Mouse (Mus musculus) fibroblast of lung, adult 2 months (primary cell): ENCODE results near the gene Xpa.
A peak's percentile ranks its signal among the peaks of the same experiment; 100 is the strongest.
"Not testable (repeated sequence)": the region's sequence is repeated elsewhere in the genome, so short reads cannot be mapped to it uniquely, and the experiment has no call there.

Experiments used
- DNase-seq: peaks from one replicate; pipeline ENCODE4 v3.0.0-alpha.2; 2011; ENCODE audit warnings: low read depth

Gene Xpa

DNA sequence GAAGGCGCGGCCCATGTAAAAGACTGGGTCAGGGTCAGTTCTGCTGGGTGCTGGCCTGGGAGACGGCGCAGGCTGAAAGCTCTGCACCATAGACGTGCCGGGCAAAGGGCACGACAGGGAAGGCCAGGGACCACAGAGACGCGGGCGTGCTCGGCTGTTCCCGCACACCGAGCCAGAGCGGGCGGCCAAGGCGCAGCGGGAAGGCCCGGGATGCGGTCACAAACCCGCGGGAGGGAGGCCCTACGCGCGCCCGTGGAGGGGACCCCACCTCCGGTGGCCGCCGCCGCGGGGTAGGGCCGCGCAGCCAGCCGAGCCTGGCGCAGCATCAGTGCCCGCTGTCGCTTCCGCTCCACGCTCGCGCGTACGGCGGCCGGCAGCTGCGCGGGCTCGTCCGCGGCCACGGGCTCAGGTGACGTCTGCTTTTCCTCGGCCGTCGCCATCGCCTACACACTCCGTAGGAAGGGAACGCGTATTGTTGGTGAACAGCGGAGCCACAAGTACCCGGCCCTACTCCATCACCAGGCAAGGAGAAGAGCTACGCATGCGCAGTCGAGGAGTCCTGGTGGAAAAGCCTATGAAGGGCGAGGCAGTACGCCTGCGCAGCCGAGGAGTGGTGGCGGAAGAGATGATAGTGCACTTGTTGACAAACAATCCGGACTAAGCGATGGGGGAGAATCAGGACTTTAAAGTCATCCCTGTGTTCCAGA is at the start of gene Xpa:
Xpa (minus strand) TSS at position 531 of the 707 bp plus-strand sequence.
- DNase-seq, result peak; percentile 83

DNA sequence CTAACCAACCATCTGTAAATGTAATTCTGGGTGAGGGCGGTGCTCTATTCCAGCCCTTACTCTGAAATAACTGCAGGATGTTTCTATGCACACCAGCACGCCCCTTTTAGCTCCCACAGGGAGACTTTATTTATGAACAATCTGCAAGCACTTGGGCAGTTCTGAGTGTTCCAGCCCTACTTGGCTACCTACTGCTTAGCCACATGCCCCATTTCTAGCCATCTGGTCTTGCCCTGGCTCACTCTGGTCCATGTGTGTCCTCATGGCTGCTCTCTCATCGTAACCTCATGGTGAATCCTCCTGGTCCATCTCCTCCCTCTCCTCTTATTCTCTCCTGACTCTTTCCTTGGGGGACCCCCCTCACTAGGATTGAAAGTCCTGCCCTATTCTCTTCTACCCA is 39.8 kb upstream of the Xpa start:
- DNase-seq, result no peak

- no peak for DNase-seq
Measured at GRCm38 (mm10) chr4:46234739-46235138, 38.6 kb upstream of the Xpa start.

DNA sequence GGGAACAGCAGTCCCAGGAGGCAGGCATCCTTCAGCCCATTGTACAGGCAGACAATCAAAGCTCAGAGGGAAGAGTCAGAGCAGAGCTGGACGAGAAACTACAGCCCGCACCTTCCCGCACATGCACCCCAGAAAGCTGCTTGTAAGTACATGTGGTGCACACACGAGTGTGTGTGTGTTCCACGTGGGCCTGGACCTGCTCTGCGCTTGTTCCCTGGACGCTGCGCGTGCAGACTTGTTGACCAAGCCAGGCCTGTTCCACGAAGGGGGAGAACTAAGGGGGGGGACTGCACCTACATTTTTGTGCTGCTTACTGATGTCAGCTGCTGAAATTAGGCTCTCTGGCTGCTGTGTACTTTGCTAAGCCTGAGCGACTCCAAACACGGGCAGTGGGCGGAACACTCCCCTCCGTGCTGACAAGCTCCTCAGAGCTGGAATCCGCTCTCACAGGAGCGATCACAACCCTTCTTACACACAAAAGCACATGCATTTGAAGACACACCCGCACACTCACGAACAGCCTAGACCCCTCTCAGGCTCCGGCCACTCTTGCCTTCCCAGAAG is 30.9 kb upstream of the Xpa start:
- no peak for DNase-seq

- DNase-seq, result no peak
Measured at GRCm38 (mm10) chr4:46221090-46221489, 25.0 kb upstream of the Xpa start.

DNA sequence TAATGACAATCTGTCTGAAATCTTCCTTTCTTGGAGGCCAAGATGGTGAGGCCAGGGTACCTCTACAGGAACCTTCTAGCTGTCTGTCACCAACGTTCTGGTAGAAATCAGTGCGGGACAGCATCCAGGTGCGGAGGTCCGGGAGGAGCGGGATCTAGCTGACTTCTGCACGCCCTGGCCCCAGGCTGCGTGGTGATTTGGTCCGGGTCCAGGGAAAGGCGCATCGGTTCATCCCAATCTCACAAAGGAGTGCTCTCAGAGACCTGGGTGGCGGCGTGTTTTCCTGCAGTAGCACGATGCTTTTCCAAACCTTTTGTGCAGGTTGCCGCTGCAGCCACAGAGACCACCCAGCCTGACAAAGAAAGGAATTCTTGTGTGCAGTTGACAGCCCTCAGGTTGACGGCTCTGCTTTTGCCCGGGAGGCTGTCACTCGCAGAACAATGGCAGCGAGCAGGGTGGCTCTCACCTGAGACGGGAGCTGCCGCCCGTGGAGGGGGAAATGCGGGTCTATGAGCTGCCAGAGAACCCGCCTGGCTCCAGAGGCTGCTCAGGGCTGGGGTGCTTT is 6.5 kb upstream of the Xpa start:
- no peak for DNase-seq

- peak; percentile 25 for DNase-seq
Measured at GRCm38 (mm10) chr4:46201834-46202561, 5.9 kb upstream of the Xpa start.

- no peak for DNase-seq
Measured at GRCm38 (mm10) chr4:46198064-46198463, 2.0 kb upstream of the Xpa start.

GRCm38 (mm10) chr4:46196513-46196912 is 402 bp upstream of the Xpa start:
- no peak for DNase-seq

DNA sequence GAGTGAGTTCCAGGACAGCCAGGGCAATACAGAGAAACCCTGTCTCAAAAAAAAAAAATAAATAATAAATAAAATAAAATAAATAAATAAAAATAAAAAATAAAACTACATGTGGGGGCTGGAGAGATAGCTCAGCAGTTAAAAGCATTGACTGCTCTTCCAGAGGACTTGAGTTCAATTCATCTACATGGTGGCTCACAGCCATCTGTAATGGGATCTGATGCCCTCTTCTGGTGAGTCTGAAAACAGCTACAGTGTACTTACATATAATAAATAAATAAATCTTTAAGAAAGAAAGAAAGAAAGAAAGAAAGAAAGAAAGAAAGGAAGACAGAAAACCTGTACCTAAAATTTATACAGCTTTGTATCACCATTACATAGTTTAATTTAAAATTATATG is 4.1 kb downstream of the Xpa start:
- DNase-seq, result not testable (repeated sequence)

- no peak for DNase-seq
Measured at GRCm38 (mm10) chr4:46186466-46186865, 9.6 kb downstream of the Xpa start.

DNA sequence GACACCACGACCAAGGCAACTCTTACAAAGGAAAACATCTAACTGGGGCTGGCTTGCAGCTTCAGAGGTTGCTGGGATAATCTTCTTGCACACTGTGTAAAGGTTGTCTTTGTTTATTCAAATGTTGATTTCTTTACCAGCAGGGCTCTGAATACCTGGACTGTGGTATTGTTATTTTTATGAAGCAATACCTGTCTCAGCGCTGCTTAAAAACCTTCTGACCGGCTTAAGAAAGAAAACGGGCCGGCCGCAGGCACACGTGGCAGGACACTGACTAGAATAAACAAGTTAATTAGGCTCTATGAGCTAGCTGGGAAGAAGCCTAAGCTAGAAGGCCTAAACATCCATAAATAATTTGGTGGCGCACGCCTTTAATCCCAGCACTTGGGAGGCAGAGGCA is 10.2 kb downstream of the Xpa start:
- no peak for DNase-seq

DNA sequence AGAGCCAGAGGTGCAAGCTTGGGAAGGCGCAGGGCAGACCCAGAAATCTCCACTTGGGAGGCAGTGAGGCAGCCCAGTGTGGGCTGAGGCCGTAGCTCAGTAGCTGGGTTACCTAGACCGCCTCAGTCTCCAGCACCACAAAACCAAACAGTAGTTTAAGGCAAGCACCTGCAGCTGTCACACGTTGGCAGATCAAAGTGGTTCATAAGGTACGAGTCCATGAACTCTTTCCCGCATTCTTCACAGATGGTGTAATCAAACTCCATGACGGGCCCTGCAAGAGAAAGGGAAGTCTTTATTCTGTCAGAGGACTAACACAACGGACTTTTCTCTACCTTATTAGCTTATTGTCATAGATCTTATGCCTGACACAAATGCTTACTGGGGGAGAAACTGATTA is 10.7 kb downstream of the Xpa start:
- no peak for DNase-seq

GRCm38 (mm10) chr4:46182181-46182580 is 13.9 kb downstream of the Xpa start:
- no peak for DNase-seq

DNA sequence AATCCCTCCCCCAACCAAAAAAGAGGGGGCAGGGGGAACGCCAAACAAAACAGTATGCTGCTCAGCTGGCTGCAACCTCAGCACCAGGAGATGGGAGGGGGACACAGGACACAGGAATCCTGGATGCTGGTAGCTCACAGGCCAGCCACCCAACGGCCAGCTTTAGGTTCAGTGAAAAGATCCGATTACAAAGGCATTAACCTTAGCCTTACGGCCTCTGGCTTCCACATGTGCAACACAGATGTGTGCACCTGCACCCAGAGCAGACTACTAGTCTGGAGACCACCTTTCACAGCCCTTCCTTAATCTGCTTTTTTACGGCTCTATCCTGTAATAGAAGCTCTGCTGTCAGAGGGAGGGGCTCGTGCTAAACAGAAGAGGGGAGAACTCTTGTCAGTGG is 14.9 kb downstream of the Xpa start:
- DNase-seq, result no peak

DNA sequence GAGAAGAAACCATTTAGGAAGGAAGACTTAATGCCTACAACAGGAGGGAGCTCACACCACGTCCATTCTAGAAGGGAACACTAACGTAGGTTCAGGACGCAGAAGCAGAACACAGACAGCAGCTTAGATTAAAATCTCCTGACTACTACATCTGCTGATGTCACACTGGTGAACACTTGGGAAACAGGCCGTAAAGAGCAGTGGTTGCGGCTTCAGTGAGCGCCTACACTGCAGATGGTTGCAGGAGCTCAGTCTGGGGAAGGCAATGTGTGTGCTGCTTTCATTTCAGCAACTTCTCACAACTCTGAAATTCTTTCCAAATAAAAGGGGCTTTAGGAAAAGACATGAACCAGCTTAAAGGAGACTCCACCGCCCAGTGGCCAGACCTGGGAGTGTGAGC is 18.6 kb downstream of the Xpa start:
- no peak for DNase-seq

DNA sequence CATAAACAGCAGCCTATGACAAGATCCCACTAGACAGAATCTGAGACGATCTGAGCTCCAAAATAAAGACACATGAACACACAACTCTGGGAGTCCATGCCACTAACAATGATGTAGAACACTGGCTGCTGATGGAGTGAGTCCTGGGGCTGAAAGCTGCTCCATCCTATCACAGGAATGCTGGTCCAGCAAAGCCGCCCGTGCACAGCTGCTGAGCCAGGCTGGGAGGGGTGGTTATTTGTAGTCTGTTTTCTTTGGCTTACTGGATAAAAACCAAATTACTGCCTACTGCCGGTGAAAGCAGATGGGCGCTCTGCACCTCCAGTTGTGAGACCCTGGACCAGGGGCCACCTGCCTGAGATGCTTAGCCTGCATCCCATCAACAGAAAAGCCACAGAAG is 19.1 kb downstream of the Xpa start:
- DNase-seq, result no peak

DNA sequence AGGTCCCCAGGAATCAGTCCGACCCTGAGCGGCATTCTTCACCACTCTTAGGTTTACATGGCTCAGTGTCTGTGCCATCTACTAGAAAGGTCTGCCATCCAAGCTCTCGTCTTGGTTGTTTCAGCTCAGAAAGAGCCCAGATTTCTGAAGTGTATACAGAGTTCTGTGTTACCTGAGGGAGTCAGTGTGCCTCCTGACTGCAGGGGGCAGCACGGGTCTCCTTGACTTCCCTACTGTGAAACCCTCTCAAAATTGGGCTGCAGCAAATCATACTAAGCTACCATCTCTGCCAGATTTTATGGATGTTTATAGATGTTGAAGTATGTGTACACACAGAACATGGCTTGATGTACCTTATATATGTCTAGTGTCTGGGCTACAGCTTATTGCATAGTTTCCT is 19.8 kb downstream of the Xpa start:
- no peak for DNase-seq

GRCm38 (mm10) chr4:46171761-46172160 is 24.4 kb downstream of the Xpa start:
- DNase-seq, result no peak

DNA sequence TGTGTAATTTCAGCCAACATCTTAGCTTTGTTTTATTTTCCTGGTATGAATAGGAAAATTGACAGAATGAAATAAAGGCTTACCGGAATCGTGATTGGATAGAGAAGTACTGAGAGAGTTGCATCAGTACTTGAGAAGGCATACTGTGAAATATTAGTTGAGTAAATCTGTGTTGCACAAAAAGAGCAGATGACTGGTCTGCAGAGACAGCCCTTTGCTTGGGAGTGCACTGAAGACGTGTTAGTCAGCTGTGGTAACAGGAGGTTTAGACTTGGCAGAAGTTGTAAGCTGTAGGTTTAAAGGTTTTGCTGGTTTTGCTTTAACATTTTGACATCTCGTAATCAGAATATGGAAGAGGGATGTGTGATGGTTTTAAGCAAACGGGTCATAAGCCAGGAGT is 30.3 kb downstream of the Xpa start:
- no peak for DNase-seq

DNA sequence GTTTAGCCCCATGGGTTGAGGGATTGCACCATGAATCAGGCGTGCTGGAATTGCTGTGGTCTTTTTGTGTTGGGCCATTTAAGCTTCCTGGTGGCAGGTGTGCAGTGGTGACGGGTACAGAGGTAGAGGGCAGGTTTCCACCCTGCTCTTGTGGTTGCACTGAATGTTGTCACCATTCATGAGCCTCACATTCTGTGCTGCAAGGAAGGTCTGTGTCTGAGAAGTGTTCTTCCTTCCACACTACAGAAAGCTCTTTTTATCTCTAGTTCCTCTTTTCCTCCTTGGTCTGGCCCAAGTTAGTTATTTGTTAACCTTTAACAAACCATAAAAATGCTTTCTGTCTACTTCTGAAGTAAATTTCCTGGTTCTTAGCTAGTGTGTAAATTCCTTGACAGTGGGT is 32.1 kb downstream of the Xpa start:
- DNase-seq, result no peak

DNA sequence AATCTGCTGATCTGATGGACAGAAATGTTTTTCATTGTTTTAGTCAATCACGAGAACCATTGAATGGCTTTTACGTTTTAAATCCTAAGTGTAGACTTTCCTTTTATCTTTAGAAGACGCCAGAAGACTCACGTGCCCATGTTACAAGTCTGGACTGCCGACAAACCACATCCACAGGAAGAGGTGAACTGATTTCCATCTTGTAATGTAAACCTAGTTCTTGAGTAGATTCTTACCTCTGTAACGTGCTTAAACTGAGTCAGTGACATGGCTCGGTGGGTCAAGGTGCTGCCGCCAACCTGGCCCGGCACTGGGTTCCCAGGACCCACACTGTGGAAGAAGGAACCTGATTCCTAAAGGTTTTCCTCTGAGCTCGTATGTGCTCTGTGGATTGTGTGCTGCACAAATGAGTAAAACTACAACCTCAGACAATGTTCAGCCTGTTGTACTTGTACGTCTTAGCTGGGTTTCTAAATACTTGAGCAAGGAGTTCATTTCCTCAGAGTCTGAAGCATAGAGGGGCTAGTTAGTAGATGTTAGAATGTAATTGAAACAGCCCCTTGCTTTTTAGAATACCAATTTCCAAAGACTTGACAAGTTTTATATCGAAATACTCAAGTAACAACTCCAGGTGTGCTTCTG is 44.1 kb downstream of the Xpa start:
- DNase-seq, result no peak

DNA sequence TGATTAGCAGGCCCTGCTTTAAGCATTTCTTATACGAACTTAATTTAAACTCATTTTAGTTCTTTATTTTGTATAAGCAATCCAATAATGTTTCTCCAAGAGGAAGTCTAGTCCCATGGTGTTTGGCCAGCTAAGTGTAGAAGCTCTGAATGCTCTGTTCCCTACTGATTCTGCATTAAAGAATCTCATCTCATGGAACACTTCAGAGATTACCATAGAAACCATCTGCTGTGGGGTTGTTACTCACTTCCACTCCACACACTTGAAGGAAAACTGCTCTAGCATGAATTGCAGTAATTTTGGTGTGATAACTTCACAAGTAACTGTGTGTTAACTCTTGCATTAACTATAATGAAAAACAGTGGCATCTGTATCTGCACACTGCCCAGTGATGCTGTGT is 49.2 kb downstream of the Xpa start:
- no peak for DNase-seq
